Mouse (Mus musculus) thymus, adult 2 months (tissue): Measurements from ENCODE around the gene Meox2.

Experiments
- CTCF ChIP-seq: fragments of 200-500 bp; IDR thresholded peaks from 2 replicates; pipeline ENCODE4 v1.5.1; 2012; ENCODE audit warnings: mild to moderate bottlenecking, control low read depth, low read length, moderate library complexity, borderline replicate concordance; ENCODE audit not compliant: control insufficient read depth, poor library complexity, insufficient read depth; ENCODE audit errors: extremely low read depth
- POLR2A ChIP-seq: fragments of 200-500 bp; IDR thresholded peaks from 2 replicates; pipeline ENCODE4 v1.6.1; 2012; ENCODE audit warnings: mild to moderate bottlenecking, low read length, control low read depth, moderate library complexity; ENCODE audit not compliant: control insufficient read depth, poor library complexity, insufficient read depth; ENCODE audit errors: extremely low read depth

DNA sequence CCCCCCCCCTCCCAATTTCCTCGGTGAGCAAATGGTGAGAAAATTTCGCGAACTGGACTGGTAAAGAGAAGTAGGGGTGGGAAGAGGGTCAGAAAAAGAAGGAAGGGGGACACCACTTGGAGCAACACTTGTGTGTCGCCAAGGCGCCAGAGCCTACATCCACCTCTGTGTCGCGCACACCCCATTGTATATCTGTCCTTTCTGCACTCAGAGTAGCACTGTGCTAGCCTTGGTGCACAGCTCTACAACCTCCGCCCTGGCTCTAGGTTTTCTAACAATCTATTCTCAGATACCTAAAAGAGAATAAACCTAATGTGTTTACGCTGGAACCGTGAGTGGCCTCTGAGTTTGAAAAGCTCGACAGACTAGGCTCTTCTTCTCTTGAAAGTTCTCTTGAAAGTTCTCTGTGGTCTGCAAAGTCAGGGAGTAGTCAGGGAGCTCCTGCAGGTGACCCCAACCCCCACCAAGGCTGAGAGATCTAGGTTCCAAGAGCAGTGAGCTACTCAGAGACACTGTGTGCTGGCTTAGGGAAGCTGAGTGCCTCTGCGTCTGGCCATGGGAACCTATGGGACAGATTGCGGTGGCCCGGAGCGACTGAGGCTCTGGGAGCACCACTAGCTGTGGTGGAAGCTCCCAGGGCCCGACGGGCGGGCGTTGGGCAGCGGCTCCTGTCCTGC is 489 bp upstream of the Meox2 start:
- no peak for TF ChIP-seq CTCF
- no peak for TF ChIP-seq POLR2A
